Mouse (Mus musculus): Measurements from ENCODE around the gene Coro1c. TPM values are rescaled to one million over a fixed set of nuclear protein-coding genes. Genes with fewer than 3 reads are reported as not detected.
A peak's percentile ranks its signal among the peaks of the same experiment; 100 is the strongest.

Gene Coro1c
- polyA plus RNA-seq, 1 experiment from 2014 or later = 131 TPM

GRCm38 (mm10) chr5:113863994-113864393 lies 44.6 kb downstream of the Coro1c start:
- no peaks in the 10 kb centered on the region for H3K27me3 ChIP-seq (ENCODE audit: control insufficient read depth, insufficient read depth, low read length)
- no peak for ATAC-seq (ENCODE audit: insufficient number of reproducible peaks, insufficient read depth, low FRiP score, low read depth)
- H3K36me3 ChIP-seq (ENCODE audit: control insufficient read depth, insufficient read depth, low read length) = peaks cover 14% of the 10 kb centered on the region; the same call in 1 of the 2 replicates
- H3K27ac ChIP-seq (ENCODE audit: low read length) = no peak overlapping the region
- no peak overlapping the region for H3K4me3 ChIP-seq (ENCODE audit: low read depth, low read length)
- H3K9me3 ChIP-seq (ENCODE audit: control insufficient read depth, low read depth, low read length) = no peaks in the 10 kb centered on the region
- WGBS = 93% methylated on average over 12 of the region's 12 CpGs
- peaks cover 9% of the 10 kb centered on the region; the same call in 1 of the 2 replicates for H3K4me1 ChIP-seq (ENCODE audit: control insufficient read depth, insufficient read depth, low read length)
- no peak overlapping the region for H3K4me2 ChIP-seq (replicated peaks; ENCODE audit: low read depth, low read length)
- H3K9ac ChIP-seq (replicated peaks; ENCODE audit: low read depth, low read length) = no peak overlapping the region

- no peak overlapping the region for H3K4me3 ChIP-seq (ENCODE audit: low read depth, low read length)
- WGBS = 93% methylated on average over 4 of the region's 4 CpGs
- peaks cover 14% of the 10 kb centered on the region; the same call in 1 of the 2 replicates for H3K36me3 ChIP-seq (ENCODE audit: control insufficient read depth, insufficient read depth, low read length)
- ATAC-seq (ENCODE audit: insufficient number of reproducible peaks, insufficient read depth, low FRiP score, low read depth) = no peak
- H3K4me2 ChIP-seq (replicated peaks; ENCODE audit: low read depth, low read length) = no peak overlapping the region
- no peak overlapping the region for H3K9ac ChIP-seq (replicated peaks; ENCODE audit: low read depth, low read length)
- H3K27me3 ChIP-seq (ENCODE audit: control insufficient read depth, insufficient read depth, low read length) = no peaks in the 10 kb centered on the region
- H3K4me1 ChIP-seq (ENCODE audit: control insufficient read depth, insufficient read depth, low read length) = peaks cover 6% of the 10 kb centered on the region; the same call in 1 of the 2 replicates
- H3K9me3 ChIP-seq (ENCODE audit: control insufficient read depth, low read depth, low read length) = no peaks in the 10 kb centered on the region
- H3K27ac ChIP-seq (ENCODE audit: low read length) = no peak overlapping the region
Observed at GRCm38 (mm10) chr5:113862418-113862817, 46.1 kb downstream of the Coro1c start.

DNA sequence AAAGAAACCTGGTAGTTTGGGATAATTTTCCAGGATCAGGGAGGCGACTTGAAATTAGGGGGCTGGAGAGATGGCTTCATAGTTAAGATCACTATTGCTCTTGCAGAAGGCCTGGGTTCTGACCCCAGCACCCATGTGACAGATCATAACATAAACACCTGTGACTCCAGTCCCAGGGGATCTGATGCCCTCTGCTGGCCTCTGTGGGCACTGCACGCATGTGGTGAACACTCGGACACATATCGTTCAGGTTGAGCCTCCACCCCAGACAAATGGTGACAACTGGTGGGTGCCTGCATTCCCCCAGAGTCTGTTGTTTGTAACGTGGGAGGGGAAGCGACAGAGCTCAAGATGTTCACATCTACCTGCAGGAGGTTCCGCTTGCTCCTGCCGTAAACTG lies 47.3 kb downstream of the Coro1c start:
- Histone ChIP-seq H3K4me1 (ENCODE audit: control insufficient read depth, insufficient read depth, low read length) (peaks cover 6% of the 10 kb centered on the region; the same call in 1 of the 2 replicates), H3K4me3 (ENCODE audit: low read depth, low read length) (no peak overlapping the region), H3K36me3 (ENCODE audit: control insufficient read depth, insufficient read depth, low read length) (peaks cover 14% of the 10 kb centered on the region; the same call in 1 of the 2 replicates), H3K4me2 (replicated peaks; ENCODE audit: low read depth, low read length) (no peak overlapping the region), H3K27me3 (ENCODE audit: control insufficient read depth, insufficient read depth, low read length) (no peaks in the 10 kb centered on the region), H3K27ac (ENCODE audit: low read length) (no peak overlapping the region), H3K9me3 (ENCODE audit: control insufficient read depth, low read depth, low read length) (no peaks in the 10 kb centered on the region), H3K9ac (replicated peaks; ENCODE audit: low read depth, low read length) (no peak overlapping the region)
- ATAC-seq (ENCODE audit: insufficient number of reproducible peaks, insufficient read depth, low FRiP score, low read depth) = no peak
- WGBS = 94% methylated on average over 8 of the region's 8 CpGs

DNA sequence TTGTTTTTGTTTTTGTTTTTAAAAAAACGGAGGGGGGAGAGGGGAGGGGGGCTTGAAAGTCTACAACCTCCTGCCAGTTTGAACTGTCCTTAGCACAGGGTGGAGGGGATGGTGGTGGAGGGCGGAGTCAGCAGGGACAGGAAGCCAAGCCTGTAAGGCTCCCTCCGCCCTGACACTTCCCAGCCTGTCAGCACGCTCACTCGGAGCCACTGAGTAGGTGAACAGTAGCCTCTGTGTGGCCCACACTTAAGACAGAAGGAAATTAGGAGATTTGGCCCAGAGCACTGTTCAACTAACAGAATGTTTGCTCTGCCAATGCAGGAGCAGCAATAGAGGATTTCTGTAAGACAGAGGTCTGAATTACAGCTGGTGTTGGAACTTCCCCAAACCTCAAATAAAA lies 49.6 kb downstream of the Coro1c start:
- H3K4me2 ChIP-seq (replicated peaks; ENCODE audit: low read depth, low read length) = no peak overlapping the region
- ATAC-seq (ENCODE audit: insufficient number of reproducible peaks, insufficient read depth, low FRiP score, low read depth) = no peak

DNA sequence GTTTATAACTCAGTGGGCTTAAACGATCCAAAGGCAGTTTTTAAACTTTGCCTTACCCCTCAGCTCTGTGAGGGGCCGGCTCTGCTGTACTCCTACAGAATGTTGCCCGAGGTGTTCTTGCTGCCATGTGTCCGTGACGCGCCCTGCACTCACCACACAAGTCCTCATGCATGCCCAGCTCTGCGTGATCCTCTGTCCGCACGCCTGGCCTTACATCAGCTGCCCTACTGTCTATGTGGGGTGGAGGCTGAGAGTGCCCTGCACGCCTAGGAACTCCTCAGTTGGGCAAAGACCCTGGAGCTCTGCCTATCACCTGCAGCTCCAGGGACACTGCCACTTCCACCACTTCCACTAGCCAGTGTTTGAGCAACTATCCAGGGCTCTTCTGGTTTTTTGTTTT lies 50.0 kb downstream of the Coro1c start:
- WGBS = 76% methylated on average over 10 of the region's 10 CpGs
- no peak overlapping the region for H3K4me2 ChIP-seq (replicated peaks; ENCODE audit: low read depth, low read length)

More for the DNA sequence above, 49.6 kb downstream of the Coro1c start:
- H3K4me3 ChIP-seq (ENCODE audit: low read depth, low read length) = no peak overlapping the region
- H3K27ac ChIP-seq (ENCODE audit: low read length) = no peak overlapping the region
- H3K36me3 ChIP-seq (ENCODE audit: control insufficient read depth, insufficient read depth, low read length) = peaks cover 16% of the 10 kb centered on the region; the same call in 1 of the 2 replicates
- no peak overlapping the region for H3K9ac ChIP-seq (replicated peaks; ENCODE audit: low read depth, low read length)
- H3K4me1 ChIP-seq (ENCODE audit: control insufficient read depth, insufficient read depth, low read length) = peaks cover 11% of the 10 kb centered on the region; the same call in 1 of the 2 replicates
- no peaks in the 10 kb centered on the region for H3K9me3 ChIP-seq (ENCODE audit: control insufficient read depth, low read depth, low read length)
- 39% methylated on average over 5 of the region's 5 CpGs for WGBS
- H3K27me3 ChIP-seq (ENCODE audit: control insufficient read depth, insufficient read depth, low read length) = no peaks in the 10 kb centered on the region

GRCm38 (mm10) chr5:113857631-113858030 lies 50.9 kb downstream of the Coro1c start:
- Histone ChIP-seq H3K4me1 (ENCODE audit: control insufficient read depth, insufficient read depth, low read length) (peaks cover 11% of the 10 kb centered on the region; the same call in 1 of the 2 replicates), H3K9ac (replicated peaks; ENCODE audit: low read depth, low read length) (no peak overlapping the region), H3K36me3 (ENCODE audit: control insufficient read depth, insufficient read depth, low read length) (peaks cover 10% of the 10 kb centered on the region; the same call in 1 of the 2 replicates), H3K9me3 (ENCODE audit: control insufficient read depth, low read depth, low read length) (no peaks in the 10 kb centered on the region), H3K27ac (ENCODE audit: low read length) (no peak overlapping the region), H3K4me2 (replicated peaks; ENCODE audit: low read depth, low read length) (no peak overlapping the region), H3K27me3 (ENCODE audit: control insufficient read depth, insufficient read depth, low read length) (no peaks in the 10 kb centered on the region), H3K4me3 (ENCODE audit: low read depth, low read length) (no peak overlapping the region)
- WGBS = 65% methylated on average over 8 of the region's 8 CpGs
- no peak for ATAC-seq (ENCODE audit: insufficient number of reproducible peaks, insufficient read depth, low FRiP score, low read depth)

More for the DNA sequence above, 50.0 kb downstream of the Coro1c start:
- no peaks in the 10 kb centered on the region for H3K9me3 ChIP-seq (ENCODE audit: control insufficient read depth, low read depth, low read length)
- H3K4me3 ChIP-seq (ENCODE audit: low read depth, low read length) = no peak overlapping the region
- peaks cover 12% of the 10 kb centered on the region; the same call in 1 of the 2 replicates for H3K36me3 ChIP-seq (ENCODE audit: control insufficient read depth, insufficient read depth, low read length)
- no peaks in the 10 kb centered on the region for H3K27me3 ChIP-seq (ENCODE audit: control insufficient read depth, insufficient read depth, low read length)
- peaks cover 11% of the 10 kb centered on the region; the same call in 1 of the 2 replicates for H3K4me1 ChIP-seq (ENCODE audit: control insufficient read depth, insufficient read depth, low read length)
- H3K9ac ChIP-seq (replicated peaks; ENCODE audit: low read depth, low read length) = no peak overlapping the region
- no peak overlapping the region for H3K27ac ChIP-seq (ENCODE audit: low read length)
- ATAC-seq (ENCODE audit: insufficient number of reproducible peaks, insufficient read depth, low FRiP score, low read depth) = no peak

GRCm38 (mm10) chr5:113856631-113857030 lies 51.9 kb downstream of the Coro1c start:
- Histone ChIP-seq H3K9ac (replicated peaks; ENCODE audit: low read depth, low read length) (no peak overlapping the region), H3K4me3 (ENCODE audit: low read depth, low read length) (no peak overlapping the region), H3K4me2 (replicated peaks; ENCODE audit: low read depth, low read length) (no peak overlapping the region), H3K27ac (ENCODE audit: low read length) (no peak overlapping the region), H3K9me3 (ENCODE audit: control insufficient read depth, low read depth, low read length) (no peaks in the 10 kb centered on the region), H3K27me3 (ENCODE audit: control insufficient read depth, insufficient read depth, low read length) (no peaks in the 10 kb centered on the region), H3K4me1 (ENCODE audit: control insufficient read depth, insufficient read depth, low read length) (peaks cover 11% of the 10 kb centered on the region; the same call in 1 of the 2 replicates), H3K36me3 (ENCODE audit: control insufficient read depth, insufficient read depth, low read length) (peaks cover 9% of the 10 kb centered on the region; the same call in 1 of the 2 replicates)
- ATAC-seq (ENCODE audit: insufficient number of reproducible peaks, insufficient read depth, low FRiP score, low read depth) = no peak
- WGBS = 78% methylated on average over 7 of the region's 7 CpGs

GRCm38 (mm10) chr5:113855696-113856095 lies 52.9 kb downstream of the Coro1c start:
- H3K4me3 ChIP-seq (ENCODE audit: low read depth, low read length) = no peak overlapping the region
- no peak for ATAC-seq (ENCODE audit: insufficient number of reproducible peaks, insufficient read depth, low FRiP score, low read depth)
- no peak overlapping the region for H3K27ac ChIP-seq (ENCODE audit: low read length)
- H3K4me2 ChIP-seq (replicated peaks; ENCODE audit: low read depth, low read length) = no peak overlapping the region
- WGBS = 53% methylated on average over 3 of the region's 3 CpGs
- H3K36me3 ChIP-seq (ENCODE audit: control insufficient read depth, insufficient read depth, low read length) = peaks cover 4% of the 10 kb centered on the region
- H3K9ac ChIP-seq (replicated peaks; ENCODE audit: low read depth, low read length) = no peak overlapping the region
- no peaks in the 10 kb centered on the region for H3K27me3 ChIP-seq (ENCODE audit: control insufficient read depth, insufficient read depth, low read length)
- peaks cover 11% of the 10 kb centered on the region; the same call in 1 of the 2 replicates for H3K4me1 ChIP-seq (ENCODE audit: control insufficient read depth, insufficient read depth, low read length)
- H3K9me3 ChIP-seq (ENCODE audit: control insufficient read depth, low read depth, low read length) = no peaks in the 10 kb centered on the region

GRCm38 (mm10) chr5:113855117-113855516 lies 53.4 kb downstream of the Coro1c start:
- Histone ChIP-seq H3K4me2 (replicated peaks; ENCODE audit: low read depth, low read length) (no peak overlapping the region), H3K4me1 (ENCODE audit: control insufficient read depth, insufficient read depth, low read length) (peaks cover 11% of the 10 kb centered on the region; the same call in 1 of the 2 replicates), H3K27me3 (ENCODE audit: control insufficient read depth, insufficient read depth, low read length) (no peaks in the 10 kb centered on the region), H3K4me3 (ENCODE audit: low read depth, low read length) (no peak overlapping the region), H3K36me3 (ENCODE audit: control insufficient read depth, insufficient read depth, low read length) (peaks cover 9% of the 10 kb centered on the region), H3K9ac (replicated peaks; ENCODE audit: low read depth, low read length) (0 out of 2 replicates have a peak overlapping the region, but pooled peaks have one; percentile 11), H3K9me3 (ENCODE audit: control insufficient read depth, low read depth, low read length) (no peaks in the 10 kb centered on the region), H3K27ac (ENCODE audit: low read length) (no peak overlapping the region)
- no peak for ATAC-seq (ENCODE audit: insufficient number of reproducible peaks, insufficient read depth, low FRiP score, low read depth)
- 89% methylated on average over 10 of the region's 10 CpGs for WGBS

Data from stomach, embryonic 14.5 days (tissue).